Mouse (Mus musculus) urinary bladder, postnatal 25 days (tissue): Measurements from ENCODE around the gene Stab2.

Experiments used
- DNase-seq: peaks from one replicate; pipeline ENCODE4 v3.0.0; 2022; ENCODE audit warnings: low spot score

Stab2 gene

GRCm38 (mm10) chr10:87007385-87008214 is at the start of gene Stab2:
TSS of gene Stab2 (minus strand) at chr10:87008025.
- DNase-seq, result no peak

- no peak for DNase-seq
Observed at GRCm38 (mm10) chr10:87051714-87052113, 43.9 kb upstream of the Stab2 start.

GRCm38 (mm10) chr10:87049179-87049578 is 41.4 kb upstream of the Stab2 start:
- DNase-seq, result no peak

GRCm38 (mm10) chr10:87046931-87047468 is 39.2 kb upstream of the Stab2 start:
- DNase-seq, result no peak

GRCm38 (mm10) chr10:87046469-87046868 is 38.6 kb upstream of the Stab2 start:
- DNase-seq, result no peak

GRCm38 (mm10) chr10:87045273-87045672 is 37.4 kb upstream of the Stab2 start:
- DNase-seq, result no peak

GRCm38 (mm10) chr10:87041265-87041664 is 33.4 kb upstream of the Stab2 start:
- no peak for DNase-seq

- no peak for DNase-seq
Observed at GRCm38 (mm10) chr10:87039800-87040199, 32.0 kb upstream of the Stab2 start.

- no peak for DNase-seq
Observed at GRCm38 (mm10) chr10:87039340-87039739, 31.5 kb upstream of the Stab2 start.

GRCm38 (mm10) chr10:87037062-87037461 is 29.2 kb upstream of the Stab2 start:
- no peak for DNase-seq

- DNase-seq, result no peak
Observed at GRCm38 (mm10) chr10:87036271-87036703, 28.5 kb upstream of the Stab2 start.

GRCm38 (mm10) chr10:87035866-87036265 is 28.0 kb upstream of the Stab2 start:
- no peak for DNase-seq

- DNase-seq, result no peak
Observed at GRCm38 (mm10) chr10:87032768-87033167, 24.9 kb upstream of the Stab2 start.

GRCm38 (mm10) chr10:87024884-87025283 is 17.1 kb upstream of the Stab2 start:
- DNase-seq, result peak; percentile 82

GRCm38 (mm10) chr10:87020711-87021110 is 12.9 kb upstream of the Stab2 start:
- peak; percentile 39 for DNase-seq

- no peak for DNase-seq
Observed at GRCm38 (mm10) chr10:87018876-87019275, 11.1 kb upstream of the Stab2 start.

GRCm38 (mm10) chr10:87016151-87016692 is 8.4 kb upstream of the Stab2 start:
- DNase-seq, result peak; percentile 12

GRCm38 (mm10) chr10:87015403-87015802 is 7.6 kb upstream of the Stab2 start:
- DNase-seq, result no peak

GRCm38 (mm10) chr10:87014391-87014965 is 6.7 kb upstream of the Stab2 start:
- no peak for DNase-seq

GRCm38 (mm10) chr10:87012087-87012486 is 4.3 kb upstream of the Stab2 start:
- no peak for DNase-seq

GRCm38 (mm10) chr10:87008215-87008499 is 332 bp upstream of the Stab2 start:
- no peak for DNase-seq

GRCm38 (mm10) chr10:86992238-86992976 is 15.4 kb downstream of the Stab2 start:
- no peak for DNase-seq
